Mouse (Mus musculus): ENCODE results near the gene Scrn1.

GRCm38 (mm10) chr6:54593766-54594468 lies 27.6 kb upstream of the Scrn1 start:
- TF ChIP-seq POLR2A (IDR thresholded peaks at IDR 0.05; ENCODE audit: insufficient read length, low read depth) (no peak), E2F4 (IDR thresholded peaks at IDR 0.05; ENCODE audit: insufficient read depth) (no peak), USF1 (IDR thresholded peaks at IDR 0.05; ENCODE audit: low read depth) (no peak), SRF (IDR thresholded peaks at IDR 0.05; ENCODE audit: control insufficient read depth, insufficient read length, low read depth) (no peak)
